Mouse (Mus musculus): ENCODE measurements at regions not wholly inside any gene's neighbourhood (a gene's known extent, or its start where the extent isn't known, plus 50 kb on each side); places are given as distances from the start of the nearest gene placed in this dataset.
"Not testable (repeated sequence)": the region's sequence is repeated elsewhere in the genome, so short reads cannot be mapped to it uniquely, and the experiment has no call there.

GRCm38 (mm10) chr12:114285082-114285481 is 741.4 kb downstream of the Adam6a start:
- Histone ChIP-seq H3K9ac (no peak overlapping the region), H3K4me2 (no peak overlapping the region), H3K4me1 (no peaks in the 10 kb centered on the region), H3K27me3 (no peaks in the 10 kb centered on the region), H3K36me3 (no peaks in the 10 kb centered on the region), H3K9me3 (replicated peaks) (peaks cover 16% of the 10 kb centered on the region), H3K4me3 (replicated peaks) (no peak overlapping the region), H3K27ac (no peak overlapping the region)
- ATAC-seq (replicated peaks; ENCODE audit: low FRiP score), result no peak
- WGBS, result 87% methylated on average over 1 of the region's 1 CpGs

DNA sequence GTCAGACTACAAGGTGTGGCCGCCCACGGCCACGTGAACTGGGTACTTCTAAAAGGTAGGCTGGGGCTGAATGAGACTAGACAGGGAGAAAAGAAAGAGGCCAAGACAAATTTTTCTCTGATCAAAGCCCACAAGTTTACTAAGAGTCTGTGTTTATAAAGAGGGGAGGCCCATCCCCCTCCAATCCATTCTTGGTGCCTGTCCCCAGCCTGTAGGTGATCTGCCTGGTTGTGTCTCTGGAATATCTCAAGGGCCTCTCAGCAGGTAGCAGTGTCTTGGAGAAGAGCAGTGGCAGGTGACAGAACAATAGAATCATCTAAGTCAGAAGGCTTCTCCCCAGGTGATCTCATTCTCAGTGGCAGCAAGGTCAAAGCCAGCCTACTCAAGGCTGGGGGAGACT is 743.3 kb downstream of the Adam6a start:
- Histone ChIP-seq H3K4me3 (replicated peaks) (no peak overlapping the region), H3K27me3 (no peaks in the 10 kb centered on the region), H3K4me1 (no peaks in the 10 kb centered on the region), H3K36me3 (no peaks in the 10 kb centered on the region), H3K4me2 (no peak overlapping the region), H3K9ac (no peak overlapping the region), H3K9me3 (replicated peaks) (peaks cover 16% of the 10 kb centered on the region), H3K27ac (no peak overlapping the region)
- ATAC-seq (replicated peaks; ENCODE audit: low FRiP score), result no peak
- WGBS, result 88% methylated on average over 3 of the region's 3 CpGs

DNA sequence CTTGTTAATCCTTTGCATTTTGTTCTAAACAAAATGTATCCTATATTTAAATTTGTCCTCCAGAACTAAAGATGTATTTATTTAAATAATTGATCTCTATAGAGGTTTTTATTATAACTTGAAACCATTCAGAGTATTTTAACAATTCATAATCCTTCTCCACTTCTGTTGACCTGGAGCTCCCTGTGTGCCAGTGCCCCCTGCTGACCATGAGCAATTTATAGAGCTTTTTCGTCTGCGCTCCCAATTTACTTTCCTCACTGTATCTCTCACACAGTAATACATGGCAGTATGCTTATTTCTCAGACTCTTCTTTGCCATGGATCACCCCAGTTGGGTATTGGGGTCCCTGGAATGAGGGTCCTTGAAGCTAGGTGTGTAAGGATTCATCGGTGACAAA is 747.4 kb downstream of the Adam6a start:
- Histone ChIP-seq H3K4me3 (replicated peaks) (no peak overlapping the region), H3K27me3 (no peaks in the 10 kb centered on the region), H3K9me3 (replicated peaks) (peaks cover 16% of the 10 kb centered on the region; the same call in 1 of the 2 replicates), H3K27ac (no peak overlapping the region), H3K4me2 (no peak overlapping the region), H3K36me3 (no peaks in the 10 kb centered on the region), H3K4me1 (no peaks in the 10 kb centered on the region), H3K9ac (no peak overlapping the region)
- WGBS, result 91% methylated on average over 3 of the region's 3 CpGs
- no peak for ATAC-seq (replicated peaks; ENCODE audit: low FRiP score)

- no peak for ATAC-seq (replicated peaks; ENCODE audit: low FRiP score)
- Histone ChIP-seq H3K4me2 (no peak overlapping the region), H3K9ac (no peak overlapping the region), H3K4me3 (replicated peaks) (no peak overlapping the region), H3K36me3 (no peaks in the 10 kb centered on the region), H3K4me1 (no peaks in the 10 kb centered on the region), H3K27ac (no peak overlapping the region), H3K27me3 (no peaks in the 10 kb centered on the region), H3K9me3 (replicated peaks) (peaks cover 12% of the 10 kb centered on the region; the same call in 1 of the 2 replicates)
- WGBS, result 80% methylated on average over 5 of the region's 5 CpGs
Observed at GRCm38 (mm10) chr12:114299771-114300170, 756.1 kb downstream of the Adam6a start.

DNA sequence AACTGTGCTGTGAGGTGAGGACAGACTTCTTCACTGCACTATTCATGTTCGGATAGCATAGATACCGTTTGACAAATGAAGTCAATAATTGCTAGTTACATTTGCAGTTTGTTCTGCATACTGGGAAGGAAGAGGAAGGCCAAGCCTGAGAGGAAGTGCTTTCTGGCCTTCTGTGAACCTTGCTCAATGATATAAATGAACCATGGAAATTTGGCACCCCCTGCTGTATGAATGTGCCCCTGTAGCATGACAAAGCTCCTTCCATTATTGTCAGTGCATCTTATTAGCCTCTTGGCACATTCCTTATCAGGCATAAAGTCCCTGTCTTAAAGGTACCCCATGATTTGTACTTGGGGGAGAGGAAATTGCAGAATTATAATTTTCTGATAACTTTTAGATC is 758.0 kb downstream of the Adam6a start:
- H3K36me3 ChIP-seq, result no peaks in the 10 kb centered on the region
- no peak overlapping the region for H3K9ac ChIP-seq
- H3K27ac ChIP-seq, result no peak overlapping the region
- H3K9me3 ChIP-seq (replicated peaks), result peaks cover 14% of the 10 kb centered on the region; the same call in 1 of the 2 replicates
- H3K4me2 ChIP-seq, result no peak overlapping the region
- WGBS, result 86% methylated on average over 2 of the region's 2 CpGs
- H3K27me3 ChIP-seq, result no peaks in the 10 kb centered on the region
- no peak overlapping the region for H3K4me3 ChIP-seq (replicated peaks)
- no peaks in the 10 kb centered on the region for H3K4me1 ChIP-seq
- ATAC-seq (replicated peaks; ENCODE audit: low FRiP score), result no peak

DNA sequence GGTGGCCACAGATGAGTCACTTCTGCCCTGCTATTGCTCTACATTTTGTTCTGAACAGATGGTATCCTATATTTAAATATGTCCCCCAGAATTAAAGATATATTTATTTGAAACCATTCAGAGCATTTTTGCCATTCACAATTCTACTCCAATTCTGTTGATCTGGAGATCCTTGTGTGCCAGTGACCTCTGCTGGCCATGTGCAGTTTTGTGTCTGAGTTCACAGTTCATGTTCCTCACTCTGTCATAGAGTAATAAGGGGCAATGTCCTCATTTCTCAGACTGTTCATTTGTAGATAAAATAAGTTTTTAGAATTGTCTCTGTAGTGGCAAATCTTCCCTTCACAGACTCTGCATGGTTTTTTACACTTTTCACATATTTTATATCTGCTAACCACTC is 788.8 kb downstream of the Adam6a start:
- Histone ChIP-seq H3K4me1 (no peaks in the 10 kb centered on the region), H3K27me3 (no peaks in the 10 kb centered on the region), H3K4me3 (replicated peaks) (no peak overlapping the region), H3K27ac (no peak overlapping the region), H3K9me3 (replicated peaks) (peaks cover 2% of the 10 kb centered on the region), H3K9ac (no peak overlapping the region), H3K36me3 (no peaks in the 10 kb centered on the region), H3K4me2 (no peak overlapping the region)
- ATAC-seq (replicated peaks; ENCODE audit: low FRiP score), result no peak

GRCm38 (mm10) chr12:114366276-114366675 is 822.6 kb downstream of the Adam6a start:
- Histone ChIP-seq H3K9me3 (replicated peaks) (no peaks in the 10 kb centered on the region; the same call in 1 of the 2 replicates), H3K27me3 (no peaks in the 10 kb centered on the region), H3K4me2 (no peak overlapping the region), H3K4me1 (no peaks in the 10 kb centered on the region), H3K4me3 (replicated peaks) (no peak overlapping the region), H3K9ac (no peak overlapping the region), H3K36me3 (no peaks in the 10 kb centered on the region), H3K27ac (no peak overlapping the region)
- 66% methylated on average over 3 of the region's 3 CpGs for WGBS
- ATAC-seq (replicated peaks; ENCODE audit: low FRiP score), result no peak

GRCm38 (mm10) chr12:114378696-114379350 is 835.1 kb downstream of the Adam6a start:
- not testable (repeated sequence) for ATAC-seq (replicated peaks; ENCODE audit: low FRiP score); H3K4me1 ChIP-seq

GRCm38 (mm10) chr12:114391447-114391846 is 847.7 kb downstream of the Adam6a start:
- Histone ChIP-seq H3K9ac (no peak overlapping the region), H3K9me3 (replicated peaks) (peaks cover 6% of the 10 kb centered on the region; the same call in 1 of the 2 replicates), H3K4me2 (no peak overlapping the region), H3K27me3 (no peaks in the 10 kb centered on the region), H3K27ac (no peak overlapping the region), H3K36me3 (no peaks in the 10 kb centered on the region), H3K4me1 (no peaks in the 10 kb centered on the region), H3K4me3 (replicated peaks) (no peak overlapping the region)
- ATAC-seq (replicated peaks; ENCODE audit: low FRiP score), result no peak
- 91% methylated on average over 2 of the region's 2 CpGs for WGBS

More at GRCm38 (mm10) chr12:114378696-114379350, 835.1 kb downstream of the Adam6a start:
- H3K27me3 ChIP-seq; H3K9ac ChIP-seq; H3K9me3 ChIP-seq (replicated peaks); H3K36me3 ChIP-seq; H3K27ac ChIP-seq: not testable (repeated sequence)
- Histone ChIP-seq H3K4me2 (peak overlapping the region; percentile 43), H3K4me3 (replicated peaks) (peak overlapping the region; percentile 28)
- WGBS, result 33% methylated on average over 32 of the region's 43 CpGs

GRCm38 (mm10) chr12:114406206-114406605 is 862.5 kb downstream of the Adam6a start:
- peaks cover 4% of the 10 kb centered on the region; the same call in 1 of the 2 replicates for H3K9me3 ChIP-seq (replicated peaks)
- no peaks in the 10 kb centered on the region for H3K27me3 ChIP-seq
- WGBS, result 54% methylated on average over 2 of the region's 2 CpGs
- no peak overlapping the region for H3K4me3 ChIP-seq (replicated peaks)
- no peaks in the 10 kb centered on the region for H3K4me1 ChIP-seq
- H3K27ac ChIP-seq, result no peak overlapping the region
- no peak for ATAC-seq (replicated peaks; ENCODE audit: low FRiP score)
- no peak overlapping the region for H3K9ac ChIP-seq
- no peaks in the 10 kb centered on the region for H3K36me3 ChIP-seq
- H3K4me2 ChIP-seq, result no peak overlapping the region

DNA sequence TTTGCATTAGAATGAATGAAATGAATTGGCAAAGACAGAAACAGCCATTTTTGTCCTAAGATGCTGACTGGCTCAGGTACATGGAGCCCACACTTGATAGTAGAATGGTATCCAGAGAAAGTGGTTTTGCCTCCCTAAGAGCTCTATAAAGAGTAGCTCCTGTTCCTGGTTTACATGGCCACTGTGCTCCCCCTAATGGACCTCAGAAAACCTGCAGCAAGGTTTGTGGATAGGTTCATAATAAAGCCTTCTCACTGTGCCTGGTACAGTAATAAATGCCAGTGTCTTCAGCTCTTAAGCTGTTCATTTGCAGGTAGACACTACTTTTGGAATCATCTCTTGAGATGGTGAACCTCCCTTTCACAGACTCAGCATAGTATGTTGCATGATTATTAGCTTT is 890.8 kb downstream of the Adam6a start:
- Histone ChIP-seq H3K36me3 (no peaks in the 10 kb centered on the region), H3K9ac (no peak overlapping the region), H3K27me3 (no peaks in the 10 kb centered on the region), H3K4me1 (no peaks in the 10 kb centered on the region), H3K27ac (no peak overlapping the region), H3K9me3 (replicated peaks) (peaks cover 5% of the 10 kb centered on the region), H3K4me2 (no peak overlapping the region), H3K4me3 (replicated peaks) (no peak overlapping the region)
- ATAC-seq (replicated peaks; ENCODE audit: low FRiP score), result no peak

GRCm38 (mm10) chr12:114462037-114462436 is 918.3 kb downstream of the Adam6a start:
- no peak overlapping the region for H3K27ac ChIP-seq
- no peaks in the 10 kb centered on the region for H3K4me1 ChIP-seq
- no peak overlapping the region for H3K9ac ChIP-seq
- 81% methylated on average over 5 of the region's 5 CpGs for WGBS
- H3K4me3 ChIP-seq (replicated peaks), result no peak overlapping the region
- H3K4me2 ChIP-seq, result no peak overlapping the region
- 0 out of 2 replicates have a peak, but pooled peaks cover 10% of the 10 kb centered on the region for H3K9me3 ChIP-seq (replicated peaks)
- no peaks in the 10 kb centered on the region for H3K27me3 ChIP-seq
- ATAC-seq (replicated peaks; ENCODE audit: low FRiP score), result no peak
- H3K36me3 ChIP-seq, result no peaks in the 10 kb centered on the region

- no peak for ATAC-seq (replicated peaks; ENCODE audit: low FRiP score)
- Histone ChIP-seq H3K4me1 (no peaks in the 10 kb centered on the region), H3K27ac (no peak overlapping the region), H3K4me2 (no peak overlapping the region), H3K4me3 (replicated peaks) (no peak overlapping the region), H3K9ac (no peak overlapping the region), H3K27me3 (no peaks in the 10 kb centered on the region), H3K9me3 (replicated peaks) (0 out of 2 replicates have a peak, but pooled peaks cover 10% of the 10 kb centered on the region), H3K36me3 (no peaks in the 10 kb centered on the region)
Observed at GRCm38 (mm10) chr12:114462566-114462965, 918.9 kb downstream of the Adam6a start.
